Mouse (Mus musculus) stomach, embryonic 15.5 days (tissue): ENCODE results near the gene Rims4. TPM values are rescaled to one million over a fixed set of nuclear protein-coding genes. Genes with fewer than 3 reads are reported as not detected.

Experiments
- ATAC-seq: fragments of 200-750 bp; cut with Nextera tagmentation; 2 replicates; pipeline ENCODE4 v1.8.0; 2017; ENCODE audit warnings: low read depth, moderate number of reproducible peaks, moderate TSS enrichment; ENCODE audit not compliant: insufficient read depth, low FRiP score
- H3K27ac ChIP-seq: fragments of 300-500 bp; sonication (generic); 2 replicates; pipeline ENCODE4 v1.5.1; 2015; ENCODE audit warnings: mild to moderate bottlenecking, inconsistent platforms
- H3K27me3 ChIP-seq: fragments of 300-500 bp; sonication (generic); replicated peaks from 2 replicates; pipeline ENCODE4 v1.6.1; 2015; ENCODE audit warnings: inconsistent platforms
- H3K36me3 ChIP-seq: fragments of 300-500 bp; sonication (generic); 2 replicates; pipeline ENCODE4 v1.6.1; 2015; ENCODE audit warnings: inconsistent platforms
- H3K4me1 ChIP-seq: fragments of 300-500 bp; sonication (generic); 2 replicates; pipeline ENCODE4 v1.6.1; 2015; ENCODE audit warnings: inconsistent platforms
- H3K4me2 ChIP-seq: fragments of 300-500 bp; sonication (generic); 2 replicates; pipeline ENCODE4 v1.6.1; 2015; ENCODE audit warnings: mild to moderate bottlenecking, inconsistent platforms
- H3K4me3 ChIP-seq: fragments of 300-500 bp; sonication (generic); replicated peaks from 2 replicates; pipeline ENCODE4 v1.5.1; 2015; ENCODE audit warnings: inconsistent platforms
- H3K9ac ChIP-seq: fragments of 300-500 bp; sonication (generic); 2 replicates; pipeline ENCODE4 v1.6.1; 2015; ENCODE audit warnings: inconsistent platforms
- H3K9me3 ChIP-seq: fragments of 300-500 bp; sonication (generic); 2 replicates; pipeline ENCODE4 v1.6.1; 2016; ENCODE audit warnings: inconsistent platforms
- WGBS: fragments of 180-500 bp; shearing (Covaris S2); methylation state at CpG from one replicate; pipeline ENCODE4 v1.1.7; 2015; 5-methylcytosine and 5-hydroxymethylcytosine counted together
- polyA plus RNA-seq: library from polyadenylated mRNA; unstranded; fragments of >200 nt; fragmentation: Nextera tagmentation; extraction: Ambion mirVana; gene quantifications from 2 replicates; pipeline ENCODE4 v1.2.1, GENCODE M21; 2015

Rims4 gene
- polyA plus RNA-seq, 1 experiment from 2014 or later = 1.0 TPM

DNA sequence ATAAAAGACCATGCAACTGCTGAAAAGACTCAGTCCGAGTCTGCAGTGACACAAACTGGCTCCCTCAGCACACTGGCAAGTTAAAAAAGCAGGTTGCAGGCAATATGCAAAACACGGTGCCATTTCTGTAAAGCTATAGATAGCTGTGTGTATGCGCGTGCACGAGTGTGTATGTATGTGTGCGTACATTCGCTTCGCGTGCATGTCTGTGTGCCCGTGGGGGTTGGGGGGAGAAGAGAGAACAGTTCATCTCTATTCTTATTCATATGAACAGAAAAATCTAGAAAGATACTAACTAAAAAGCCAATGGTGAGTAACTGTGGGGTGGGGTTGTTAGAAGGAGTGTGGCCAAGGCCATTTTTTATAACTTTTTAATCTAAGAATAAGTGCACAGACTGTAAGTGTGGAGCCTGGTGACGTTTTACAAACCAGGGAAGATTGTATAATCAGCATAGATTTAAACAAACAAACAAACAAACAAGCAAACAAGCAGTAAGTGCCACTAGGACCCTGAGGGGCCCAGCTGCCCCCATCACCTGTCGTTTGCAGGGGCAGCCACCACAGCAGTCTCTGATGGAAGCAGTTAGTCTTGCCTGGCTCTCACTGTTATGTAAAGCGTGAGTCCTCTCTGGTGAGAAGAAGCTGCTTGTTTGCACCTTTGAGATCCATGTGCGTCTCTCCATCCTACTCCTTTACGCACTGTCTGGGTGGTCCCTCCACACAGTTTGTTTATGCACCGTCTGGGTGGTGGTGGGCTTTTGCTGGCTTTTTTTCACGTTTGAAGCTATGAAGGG lies 35.4 kb downstream of the Rims4 start:
- H3K4me3 ChIP-seq = no peak overlapping the region
- H3K9ac ChIP-seq = no peak overlapping the region
- H3K4me1 ChIP-seq = no peaks in the 10 kb centered on the region
- ATAC-seq = no peak
- no peak overlapping the region for H3K4me2 ChIP-seq
- no peaks in the 10 kb centered on the region for H3K36me3 ChIP-seq
- no peaks in the 10 kb centered on the region for H3K9me3 ChIP-seq
- 60% methylated on average over 17 of the region's 17 CpGs for WGBS
- H3K27ac ChIP-seq = no peak overlapping the region
- no peaks in the 10 kb centered on the region for H3K27me3 ChIP-seq

DNA sequence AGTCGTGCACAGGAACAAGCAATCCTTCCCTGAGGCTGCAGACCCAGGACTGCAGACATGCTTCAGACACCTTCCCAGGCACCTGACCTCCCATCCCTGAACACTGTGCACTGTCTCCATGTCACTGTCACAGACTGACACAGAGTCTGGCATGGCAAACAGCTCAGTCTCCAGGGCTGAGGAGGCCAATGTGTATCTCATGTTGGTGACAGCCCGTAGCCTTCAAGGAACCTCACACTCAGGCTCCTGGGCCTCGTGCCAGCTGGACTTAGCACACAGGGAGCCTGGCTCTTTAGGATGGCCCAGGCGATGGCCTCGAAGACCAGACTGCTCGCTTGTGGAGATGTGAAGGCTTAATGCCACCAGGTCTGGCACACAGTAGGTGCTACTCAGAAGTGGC lies 37.6 kb downstream of the Rims4 start:
- Histone ChIP-seq H3K27ac (no peak overlapping the region), H3K4me1 (no peaks in the 10 kb centered on the region), H3K9ac (no peak overlapping the region), H3K36me3 (no peaks in the 10 kb centered on the region), H3K27me3 (no peaks in the 10 kb centered on the region), H3K4me3 (no peak overlapping the region), H3K4me2 (no peak overlapping the region), H3K9me3 (no peaks in the 10 kb centered on the region)
- no peak for ATAC-seq
- 68% methylated on average over 6 of the region's 6 CpGs for whole genome bisulfite sequencing

DNA sequence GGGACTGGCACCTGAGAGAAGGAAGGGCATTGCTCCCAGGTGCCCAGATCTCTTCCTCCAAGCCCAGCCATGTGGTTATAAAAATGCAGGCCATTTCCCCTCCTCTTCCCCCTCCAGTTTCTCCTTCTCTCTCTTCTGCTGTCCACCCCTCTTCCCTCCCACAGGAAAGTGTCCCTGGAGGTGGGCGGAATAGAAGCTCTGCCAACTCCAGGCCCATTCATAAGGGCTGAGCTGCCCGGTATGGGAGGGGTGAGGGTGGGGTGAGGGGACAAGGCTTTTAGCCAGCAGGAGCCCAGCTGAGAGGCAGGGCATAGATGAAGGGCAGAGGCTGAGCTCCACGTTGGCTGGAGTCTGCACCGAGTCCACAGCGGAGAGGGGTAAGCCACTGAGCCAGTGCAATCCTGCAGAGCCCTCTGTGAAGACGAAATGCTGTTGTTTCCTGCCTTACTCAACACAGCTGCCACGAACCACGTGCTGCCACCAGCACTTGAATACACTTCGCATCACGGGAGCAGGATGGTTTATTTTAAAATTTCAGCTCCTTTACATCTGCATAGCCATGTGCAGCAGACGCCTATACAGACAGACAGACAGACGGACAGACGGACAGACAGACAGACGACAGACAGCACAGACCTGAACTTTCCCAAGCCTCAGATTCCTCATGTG lies 41.5 kb downstream of the Rims4 start:
- no peak overlapping the region for H3K27ac ChIP-seq
- WGBS = 66% methylated on average over 14 of the region's 14 CpGs
- no peak overlapping the region for H3K4me3 ChIP-seq
- no peaks in the 10 kb centered on the region for H3K4me1 ChIP-seq
- no peak overlapping the region for H3K4me2 ChIP-seq
- H3K9ac ChIP-seq = no peak overlapping the region
- H3K9me3 ChIP-seq = no peaks in the 10 kb centered on the region
- no peaks in the 10 kb centered on the region for H3K36me3 ChIP-seq
- no peak for ATAC-seq
- no peaks in the 10 kb centered on the region for H3K27me3 ChIP-seq

DNA sequence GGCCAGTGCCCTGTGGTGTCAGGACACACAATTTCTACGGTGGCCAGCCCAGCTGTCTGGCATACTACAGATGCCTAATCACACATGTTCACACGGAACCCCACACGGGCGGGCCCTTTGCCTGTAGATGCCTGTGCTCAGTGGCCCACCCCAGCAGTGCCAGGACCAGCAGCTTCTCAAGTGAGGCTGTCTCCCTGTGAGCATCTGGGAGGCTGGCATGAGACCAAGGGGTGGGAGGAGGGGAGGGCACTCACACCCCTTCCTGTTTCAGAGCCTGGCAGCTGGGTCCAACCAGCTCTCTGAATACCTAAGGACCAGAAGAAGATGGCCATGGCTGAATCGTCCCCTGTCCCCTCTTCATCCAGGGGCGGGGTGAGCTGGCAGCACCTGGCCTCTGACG lies 43.0 kb downstream of the Rims4 start:
- Histone ChIP-seq H3K27ac (no peak overlapping the region), H3K36me3 (no peaks in the 10 kb centered on the region), H3K4me3 (no peak overlapping the region), H3K4me2 (no peak overlapping the region), H3K27me3 (no peaks in the 10 kb centered on the region), H3K4me1 (no peaks in the 10 kb centered on the region), H3K9ac (no peak overlapping the region), H3K9me3 (no peaks in the 10 kb centered on the region)
- WGBS = 76% methylated on average over 7 of the region's 7 CpGs
- ATAC-seq = no peak

DNA sequence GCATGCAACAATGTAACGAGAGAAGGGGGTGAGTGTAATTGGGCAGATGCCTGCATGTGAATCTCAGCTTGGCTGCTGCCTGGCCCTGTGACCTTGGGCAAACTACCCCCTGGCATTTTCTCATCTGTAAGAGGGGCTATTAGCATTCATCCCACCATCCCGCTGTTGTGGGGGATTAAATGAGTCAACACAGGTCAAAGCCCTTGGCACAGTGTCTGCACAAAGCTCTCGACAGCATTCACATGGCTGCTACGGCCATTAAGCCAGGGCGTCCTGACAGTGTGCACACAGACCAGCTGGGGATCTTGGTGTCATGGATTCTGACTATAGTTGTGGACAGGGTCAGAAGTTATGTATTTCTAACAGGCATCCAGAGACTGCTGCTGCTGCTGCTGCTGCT lies 43.6 kb downstream of the Rims4 start:
- Histone ChIP-seq H3K9me3 (no peaks in the 10 kb centered on the region), H3K4me1 (no peaks in the 10 kb centered on the region), H3K27ac (no peak overlapping the region), H3K36me3 (no peaks in the 10 kb centered on the region), H3K4me2 (no peak overlapping the region), H3K4me3 (no peak overlapping the region), H3K27me3 (no peaks in the 10 kb centered on the region), H3K9ac (no peak overlapping the region)
- WGBS = 52% methylated on average over 5 of the region's 5 CpGs
- ATAC-seq = no peak

DNA sequence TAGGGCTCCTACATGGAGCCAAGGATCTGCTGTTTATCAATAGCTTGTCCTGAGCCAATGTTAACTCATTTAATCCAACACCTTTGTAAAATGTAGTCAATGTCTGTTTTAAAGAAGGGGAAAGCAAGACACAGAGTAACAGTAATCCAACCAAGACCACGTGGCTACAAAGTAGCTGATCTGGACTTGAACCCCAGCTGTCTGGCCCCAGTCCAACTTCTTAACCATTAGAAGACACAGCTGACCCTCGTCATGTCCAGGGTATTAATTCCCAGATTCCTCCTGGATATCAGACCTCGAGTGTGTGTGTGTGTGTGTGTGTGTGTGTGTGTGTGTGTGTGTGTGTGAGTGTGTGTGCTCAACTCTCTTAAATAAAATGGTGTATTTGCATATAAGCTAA lies 46.6 kb downstream of the Rims4 start:
- Histone ChIP-seq H3K4me2 (no peak overlapping the region), H3K27me3 (no peaks in the 10 kb centered on the region), H3K9me3 (no peaks in the 10 kb centered on the region), H3K9ac (no peak overlapping the region), H3K36me3 (no peaks in the 10 kb centered on the region), H3K27ac (no peak overlapping the region), H3K4me3 (no peak overlapping the region), H3K4me1 (no peaks in the 10 kb centered on the region)
- no peak for ATAC-seq
- WGBS = 36% methylated on average over 3 of the region's 3 CpGs

DNA sequence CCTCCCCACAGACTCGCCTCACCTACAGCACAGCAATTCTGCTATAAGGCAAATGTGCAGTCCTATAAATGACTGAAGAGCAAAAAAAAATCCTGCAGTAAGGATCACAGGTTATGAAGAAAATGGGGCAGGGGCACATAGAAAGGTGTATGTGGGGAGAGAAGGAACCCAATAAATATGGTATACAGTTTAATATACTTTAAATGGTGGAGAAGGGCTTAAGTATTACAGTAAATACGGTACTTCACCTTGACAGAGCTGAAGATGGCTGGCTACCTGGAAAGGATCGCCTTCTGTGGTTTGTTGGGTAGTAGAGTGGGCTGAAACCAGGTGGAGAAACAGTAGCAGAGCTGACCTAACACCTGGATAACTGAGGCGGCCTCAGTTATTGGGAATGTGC lies 47.2 kb downstream of the Rims4 start:
- no peak overlapping the region for H3K27ac ChIP-seq
- H3K9me3 ChIP-seq = no peaks in the 10 kb centered on the region
- H3K4me2 ChIP-seq = no peak overlapping the region
- H3K4me3 ChIP-seq = no peak overlapping the region
- 86% methylated on average over 4 of the region's 4 CpGs for WGBS
- H3K9ac ChIP-seq = no peak overlapping the region
- no peaks in the 10 kb centered on the region for H3K36me3 ChIP-seq
- no peaks in the 10 kb centered on the region for H3K27me3 ChIP-seq
- ATAC-seq = no peak
- H3K4me1 ChIP-seq = no peaks in the 10 kb centered on the region

DNA sequence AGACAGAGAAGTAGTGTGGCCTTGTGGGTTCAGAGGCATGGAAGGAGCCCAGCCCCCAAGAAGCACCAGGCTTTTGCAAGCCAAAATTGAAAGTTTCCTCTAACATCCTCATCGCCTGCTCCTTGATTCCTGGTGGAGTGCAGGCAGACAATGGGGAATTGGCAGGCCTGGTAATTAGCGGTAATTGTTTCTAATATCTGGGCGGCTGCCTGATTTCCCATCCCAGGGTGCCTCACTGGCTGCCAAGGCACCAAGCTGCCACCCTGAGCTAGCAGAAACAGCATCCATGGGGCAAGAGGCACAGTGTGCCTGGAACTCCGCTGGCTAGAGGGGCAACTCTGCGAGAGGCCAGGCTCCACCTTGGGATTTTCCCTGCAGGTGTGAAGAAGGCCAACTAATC lies 48.7 kb downstream of the Rims4 start:
- no peak overlapping the region for H3K4me2 ChIP-seq
- WGBS = 53% methylated on average over 5 of the region's 5 CpGs
- no peak for ATAC-seq

DNA sequence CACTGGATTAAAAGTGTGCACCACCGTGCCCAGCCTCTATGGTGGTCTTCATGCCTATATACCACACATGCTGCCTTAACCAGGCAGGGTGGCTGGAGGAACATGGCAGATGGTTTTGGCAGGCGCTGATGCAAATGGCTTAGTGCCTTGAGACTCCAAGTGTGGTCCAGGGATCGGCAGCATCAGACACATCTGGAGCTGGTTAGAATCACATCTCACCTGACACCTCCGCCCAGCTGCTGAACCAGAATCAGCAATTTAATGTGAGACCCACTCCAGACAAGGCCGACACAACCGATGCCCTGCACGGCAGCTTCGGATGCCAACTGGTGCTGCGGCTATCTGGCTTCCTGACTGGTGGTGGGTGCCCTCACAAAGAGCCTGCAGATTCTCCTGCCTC lies 52.4 kb downstream of the Rims4 start:
- Histone ChIP-seq H3K27me3 (no peaks in the 10 kb centered on the region), H3K4me2 (no peak overlapping the region), H3K27ac (no peak overlapping the region), H3K9ac (no peak overlapping the region), H3K4me1 (no peaks in the 10 kb centered on the region), H3K36me3 (no peaks in the 10 kb centered on the region), H3K4me3 (no peak overlapping the region), H3K9me3 (no peaks in the 10 kb centered on the region)
- no peak for ATAC-seq
- WGBS = 85% methylated on average over 9 of the region's 9 CpGs

More for the DNA sequence above, 48.7 kb downstream of the Rims4 start:
- no peaks in the 10 kb centered on the region for H3K36me3 ChIP-seq
- no peaks in the 10 kb centered on the region for H3K4me1 ChIP-seq
- H3K4me3 ChIP-seq = no peak overlapping the region
- no peaks in the 10 kb centered on the region for H3K27me3 ChIP-seq
- no peak overlapping the region for H3K27ac ChIP-seq
- no peak overlapping the region for H3K9ac ChIP-seq
- H3K9me3 ChIP-seq = no peaks in the 10 kb centered on the region

DNA sequence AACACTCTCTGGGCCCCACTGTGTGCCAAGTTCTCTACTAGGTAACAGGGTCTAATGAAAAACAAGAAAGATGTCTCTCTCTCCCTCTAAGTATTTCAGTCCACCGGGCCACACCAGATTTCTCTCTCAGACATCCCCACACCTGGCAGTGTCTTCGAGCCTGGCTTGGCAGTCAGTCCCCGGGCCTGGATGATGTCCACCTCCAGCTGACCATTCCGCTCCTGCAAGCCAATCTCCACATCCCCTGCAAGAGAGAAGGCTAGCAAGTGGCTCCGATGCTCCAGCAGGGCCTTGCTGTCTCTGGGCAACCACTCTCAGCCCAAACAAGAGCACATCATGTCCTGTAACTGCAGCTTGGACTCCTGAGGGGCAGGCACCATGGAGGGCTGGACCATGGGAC lies 53.2 kb downstream of the Rims4 start:
- ATAC-seq = no peak
- no peak overlapping the region for H3K4me2 ChIP-seq
- no peak overlapping the region for H3K4me3 ChIP-seq
- H3K36me3 ChIP-seq = no peaks in the 10 kb centered on the region
- no peaks in the 10 kb centered on the region for H3K9me3 ChIP-seq
- H3K9ac ChIP-seq = no peak overlapping the region
- no peaks in the 10 kb centered on the region for H3K4me1 ChIP-seq
- WGBS = 92% methylated on average over 5 of the region's 5 CpGs
- H3K27ac ChIP-seq = no peak overlapping the region
- H3K27me3 ChIP-seq = no peaks in the 10 kb centered on the region

DNA sequence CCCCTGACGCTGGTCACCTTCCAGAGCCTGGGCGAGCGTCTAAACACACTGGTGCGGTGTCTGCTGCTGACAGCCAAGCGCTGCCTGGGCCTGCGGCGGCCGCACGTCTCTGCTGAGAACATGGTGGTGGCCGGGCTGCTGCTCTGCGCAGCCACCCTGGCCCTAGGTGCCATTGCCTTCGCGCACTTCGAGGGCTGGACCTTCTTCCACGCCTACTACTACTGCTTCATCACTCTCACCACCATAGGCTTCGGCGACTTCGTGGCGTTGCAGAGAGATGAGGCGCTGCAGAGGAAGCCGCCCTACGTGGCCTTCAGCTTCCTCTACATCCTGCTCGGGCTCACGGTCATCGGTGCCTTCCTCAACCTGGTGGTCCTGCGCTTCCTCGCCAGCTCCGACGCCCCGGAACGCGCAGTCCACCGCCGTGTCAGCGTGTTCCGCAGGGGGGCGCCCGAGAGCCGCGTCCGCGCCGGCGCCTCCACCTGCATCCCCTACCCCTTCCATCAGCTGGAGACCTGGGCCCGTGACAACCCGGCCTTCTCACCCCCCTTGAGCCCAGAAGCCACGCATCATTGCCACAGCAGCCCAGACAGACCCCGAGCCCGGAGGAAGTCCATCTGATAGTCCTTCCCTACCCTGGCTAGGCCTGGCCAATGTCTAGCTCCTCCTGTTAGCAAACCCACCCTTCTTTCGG lies 60.1 kb downstream of the Rims4 start:
- H3K4me1 ChIP-seq = peaks cover 10% of the 10 kb centered on the region; the same call in 1 of the 2 replicates
- no peak overlapping the region; the same call in 1 of the 2 replicates for H3K4me3 ChIP-seq
- H3K27ac ChIP-seq = no peak overlapping the region
- no peak; the same call in 1 of the 2 replicates for ATAC-seq
- H3K36me3 ChIP-seq = no peaks in the 10 kb centered on the region
- H3K9ac ChIP-seq = no peak overlapping the region
- 14% methylated on average over 50 of the region's 50 CpGs for WGBS
- no peaks in the 10 kb centered on the region for H3K9me3 ChIP-seq
- H3K4me2 ChIP-seq = peak overlapping the region; percentile 42
- H3K27me3 ChIP-seq = peaks cover 43% of the 10 kb centered on the region

DNA sequence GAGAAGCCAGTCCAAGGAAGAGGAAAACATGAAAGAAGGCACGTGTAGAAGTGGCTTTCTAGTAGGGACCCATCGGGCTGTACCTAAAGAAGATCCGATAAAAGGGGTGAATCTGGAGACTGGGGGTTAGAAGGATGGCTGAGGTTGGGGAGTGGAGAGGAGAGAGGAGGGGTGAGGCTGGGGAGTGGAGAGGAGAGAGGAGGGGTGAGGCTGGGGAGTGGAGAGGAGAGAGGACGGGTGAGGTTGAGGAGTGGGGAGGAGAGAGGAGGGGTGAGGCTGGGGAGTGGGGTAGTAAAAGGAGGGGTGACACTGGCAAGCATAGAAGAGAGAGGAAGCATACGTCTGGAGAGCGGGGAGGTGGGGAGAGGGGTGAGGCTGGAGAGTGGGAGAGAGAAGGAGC lies 61.2 kb downstream of the Rims4 start:
- Histone ChIP-seq H3K27me3 (peaks cover 52% of the 10 kb centered on the region), H3K27ac (no peak overlapping the region), H3K9me3 (no peaks in the 10 kb centered on the region), H3K4me1 (peaks cover 12% of the 10 kb centered on the region; the same call in 1 of the 2 replicates), H3K4me2 (no peak overlapping the region), H3K36me3 (no peaks in the 10 kb centered on the region), H3K4me3 (no peak overlapping the region), H3K9ac (no peak overlapping the region)
- no peak for ATAC-seq
- WGBS = 64% methylated on average over 6 of the region's 6 CpGs
